Mouse (Mus musculus): ENCODE data around the gene Ptpre. TPM values are rescaled to one million over a fixed set of nuclear protein-coding genes. Genes with fewer than 3 reads are reported as not detected.

Ptpre gene
- polyA plus RNA-seq, 1 experiment from 2014 or later = 1.0 TPM

GRCm38 (mm10) chr7:135710702-135711101 is 173.4 kb downstream of the Ptpre start:
- Histone ChIP-seq H3K36me3 (replicated peaks; ENCODE audit: control insufficient read depth, insufficient read depth, low read depth, low read length) (peaks cover 20% of the 10 kb centered on the region), H3K9ac (replicated peaks; ENCODE audit: low read length) (no peak overlapping the region), H3K27me3 (ENCODE audit: control insufficient read depth, insufficient read depth, low read length) (no peaks in the 10 kb centered on the region), H3K27ac (replicated peaks; ENCODE audit: low read depth, low read length) (no peak overlapping the region), H3K4me1 (ENCODE audit: control insufficient read depth, insufficient read depth, low read length) (no peaks in the 10 kb centered on the region), H3K9me3 (replicated peaks; ENCODE audit: control insufficient read depth, low read length) (no peaks in the 10 kb centered on the region), H3K4me2 (ENCODE audit: low read depth, low read length) (no peak overlapping the region), H3K4me3 (ENCODE audit: low read depth, low read length) (no peak overlapping the region)
- WGBS = 76% methylated on average over 2 of the region's 2 CpGs
- DNase-seq (ENCODE audit: low spot score) (no peak), ATAC-seq (replicated peaks; ENCODE audit: insufficient number of reproducible peaks, low FRiP score, low TSS enrichment, low read depth) (no peak)

DNA sequence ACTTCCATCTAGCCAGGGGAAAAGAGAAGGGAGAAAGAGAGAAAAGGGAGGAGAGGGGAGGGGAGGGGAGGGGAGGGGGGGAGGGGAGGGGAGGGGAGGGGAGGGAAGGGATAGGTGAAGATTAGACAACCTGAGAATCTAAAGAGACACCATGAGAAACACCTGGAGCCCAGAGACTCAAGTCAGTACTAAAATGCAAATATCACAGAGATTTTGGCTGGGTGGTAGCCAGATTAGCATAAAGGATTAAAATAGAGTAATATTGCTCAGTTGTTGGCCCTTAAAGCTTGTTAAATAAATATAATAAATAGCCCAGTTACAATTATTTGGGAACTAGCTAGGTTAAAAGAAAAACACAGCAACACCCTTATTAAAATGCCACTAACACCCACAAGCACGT is 175.3 kb downstream of the Ptpre start:
- ATAC-seq (replicated peaks; ENCODE audit: insufficient number of reproducible peaks, low FRiP score, low TSS enrichment, low read depth) = no peak
- Histone ChIP-seq H3K4me3 (ENCODE audit: low read depth, low read length) (no peak overlapping the region), H3K4me1 (ENCODE audit: control insufficient read depth, insufficient read depth, low read length) (no peaks in the 10 kb centered on the region), H3K4me2 (ENCODE audit: low read depth, low read length) (no peak overlapping the region), H3K9me3 (replicated peaks; ENCODE audit: control insufficient read depth, low read length) (no peaks in the 10 kb centered on the region), H3K27ac (replicated peaks; ENCODE audit: low read depth, low read length) (no peak overlapping the region), H3K9ac (replicated peaks; ENCODE audit: low read length) (no peak overlapping the region), H3K36me3 (replicated peaks; ENCODE audit: control insufficient read depth, insufficient read depth, low read depth, low read length) (peaks cover 9% of the 10 kb centered on the region), H3K27me3 (ENCODE audit: control insufficient read depth, insufficient read depth, low read length) (no peaks in the 10 kb centered on the region)
- no peak for DNase-seq (ENCODE audit: low spot score)
- WGBS = 92% methylated on average over 1 of the region's 1 CpGs

DNA sequence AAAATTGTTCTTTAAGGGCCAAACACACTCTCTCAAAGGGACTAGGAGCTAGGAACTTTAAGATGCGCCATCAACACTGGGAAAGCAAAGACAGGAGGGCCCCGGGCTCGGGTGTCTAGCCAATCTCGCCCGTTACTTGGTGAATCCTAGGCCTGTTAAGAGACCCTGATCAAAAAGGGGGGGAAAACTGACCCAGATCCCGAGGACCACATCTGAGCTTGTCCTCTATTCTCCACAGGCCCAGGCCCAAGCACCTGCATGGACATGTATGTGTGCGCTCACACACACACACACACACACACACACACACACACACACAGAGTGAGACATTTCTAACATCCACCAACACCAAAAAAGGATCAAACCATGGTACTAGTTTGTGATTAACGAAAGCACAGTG is 176.0 kb downstream of the Ptpre start:
- WGBS = 82% methylated on average over 8 of the region's 8 CpGs
- ATAC-seq (replicated peaks; ENCODE audit: insufficient number of reproducible peaks, low FRiP score, low TSS enrichment, low read depth) = no peak
- Histone ChIP-seq H3K4me1 (ENCODE audit: control insufficient read depth, insufficient read depth, low read length) (no peaks in the 10 kb centered on the region), H3K4me2 (ENCODE audit: low read depth, low read length) (peak overlapping the region; percentile 16), H3K27ac (replicated peaks; ENCODE audit: low read depth, low read length) (no peak overlapping the region), H3K9ac (replicated peaks; ENCODE audit: low read length) (no peak overlapping the region), H3K4me3 (ENCODE audit: low read depth, low read length) (0 out of 2 replicates have a peak overlapping the region, but pooled peaks have one; percentile 5), H3K9me3 (replicated peaks; ENCODE audit: control insufficient read depth, low read length) (no peaks in the 10 kb centered on the region), H3K27me3 (ENCODE audit: control insufficient read depth, insufficient read depth, low read length) (no peaks in the 10 kb centered on the region), H3K36me3 (replicated peaks; ENCODE audit: control insufficient read depth, insufficient read depth, low read depth, low read length) (peaks cover 6% of the 10 kb centered on the region; the same call in 1 of the 2 replicates)
- no peak for DNase-seq (ENCODE audit: low spot score)

DNA sequence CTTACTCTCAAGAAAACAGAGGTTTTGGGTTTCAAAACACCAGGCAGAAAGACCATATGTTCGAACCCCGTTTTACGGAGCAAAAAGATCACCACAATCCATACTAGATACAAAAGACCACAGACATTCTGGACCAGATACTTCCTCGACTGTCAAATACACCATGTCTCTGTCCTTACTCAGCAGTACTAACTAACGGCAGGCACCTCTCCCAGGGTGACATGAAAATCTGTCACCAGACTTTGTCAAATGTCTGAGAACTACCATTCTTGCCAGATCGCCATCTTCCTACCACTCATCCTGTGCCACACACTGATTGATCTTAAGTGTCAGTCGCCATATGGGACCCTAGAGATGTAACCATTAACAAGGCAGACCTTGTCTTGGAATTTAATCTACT is 177.9 kb downstream of the Ptpre start:
- H3K4me2 ChIP-seq (ENCODE audit: low read depth, low read length) = peak overlapping the region; percentile 59
- WGBS = 1% methylated on average over 7 of the region's 7 CpGs
- H3K36me3 ChIP-seq (replicated peaks; ENCODE audit: control insufficient read depth, insufficient read depth, low read depth, low read length) = 0 out of 2 replicates have a peak, but pooled peaks cover 2% of the 10 kb centered on the region
- peak overlapping the region; percentile 95 for H3K9ac ChIP-seq (replicated peaks; ENCODE audit: low read length)
- no peaks in the 10 kb centered on the region for H3K9me3 ChIP-seq (replicated peaks; ENCODE audit: control insufficient read depth, low read length)
- ATAC-seq (replicated peaks; ENCODE audit: insufficient number of reproducible peaks, low FRiP score, low TSS enrichment, low read depth) (no peak), DNase-seq (ENCODE audit: low spot score) (no peak)
- peak overlapping the region; percentile 97 for H3K4me3 ChIP-seq (ENCODE audit: low read depth, low read length)
- H3K27me3 ChIP-seq (ENCODE audit: control insufficient read depth, insufficient read depth, low read length) = no peaks in the 10 kb centered on the region
- no peak overlapping the region for H3K27ac ChIP-seq (replicated peaks; ENCODE audit: low read depth, low read length)
- no peaks in the 10 kb centered on the region for H3K4me1 ChIP-seq (ENCODE audit: control insufficient read depth, insufficient read depth, low read length)

DNA sequence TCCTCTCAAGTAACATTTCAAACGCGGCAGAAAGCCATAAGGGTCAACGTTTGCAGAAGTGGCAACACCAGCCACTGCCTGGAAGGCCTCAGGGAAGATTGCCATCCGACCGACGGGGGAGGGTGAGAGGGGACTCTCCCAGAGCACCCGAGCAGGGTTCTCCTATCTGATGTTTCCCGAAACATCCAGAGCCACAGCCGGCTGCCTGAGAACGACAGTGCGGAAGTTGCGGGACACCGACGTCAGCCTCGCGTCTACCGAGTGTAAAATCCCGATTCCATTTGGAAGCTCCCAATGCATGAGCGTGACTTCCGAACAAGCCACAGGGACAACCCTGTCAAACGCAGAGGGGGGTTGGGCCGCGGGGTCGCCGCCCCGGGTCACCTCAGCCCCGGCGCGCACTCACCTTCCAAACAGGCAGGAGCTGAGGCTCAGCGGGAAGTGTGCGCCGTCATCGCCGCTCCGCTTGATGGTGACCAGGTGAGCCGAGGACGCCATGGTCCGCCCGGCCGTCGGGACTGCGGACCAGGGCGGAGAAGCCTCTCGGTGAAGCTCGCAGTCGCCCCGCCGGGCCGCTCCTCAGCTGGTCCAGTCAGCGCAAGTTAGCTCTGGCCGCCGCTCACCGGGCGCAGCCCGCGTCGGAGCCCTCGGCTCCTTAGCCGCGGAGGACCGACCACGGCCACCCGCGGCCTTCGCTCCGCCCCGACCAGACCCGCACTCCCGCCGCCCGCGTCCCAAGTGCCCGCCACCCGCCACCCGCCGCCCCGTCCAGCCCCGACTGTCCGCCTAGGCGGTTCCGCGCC is 178.6 kb downstream of the Ptpre start, which contains the start of gene Mki67:
TSS of gene Mki67 (minus strand) at position 720 of the 803 bp plus-strand sequence.
- Histone ChIP-seq H3K4me1 (ENCODE audit: control insufficient read depth, insufficient read depth, low read length) (no peaks in the 10 kb centered on the region), H3K36me3 (replicated peaks; ENCODE audit: control insufficient read depth, insufficient read depth, low read depth, low read length) (no peaks in the 10 kb centered on the region), H3K9me3 (replicated peaks; ENCODE audit: control insufficient read depth, low read length) (no peaks in the 10 kb centered on the region), H3K4me3 (ENCODE audit: low read depth, low read length) (peak within 1 kb of the TSS; percentile 97), H3K9ac (replicated peaks; ENCODE audit: low read length) (peak within 1 kb of the TSS; percentile 95), H3K27me3 (ENCODE audit: control insufficient read depth, insufficient read depth, low read length) (no peaks in the 10 kb centered on the region), H3K4me2 (ENCODE audit: low read depth, low read length) (peak within 1 kb of the TSS; percentile 59), H3K27ac (replicated peaks; ENCODE audit: low read depth, low read length) (peak within 1 kb of the TSS; percentile 75)
- DNase-seq (ENCODE audit: low spot score) (peak; percentile 37), ATAC-seq (replicated peaks; ENCODE audit: insufficient number of reproducible peaks, low FRiP score, low TSS enrichment, low read depth) (peak; percentile 65)
- WGBS = under 1% methylated on average over 69 of the region's 82 CpGs

DNA sequence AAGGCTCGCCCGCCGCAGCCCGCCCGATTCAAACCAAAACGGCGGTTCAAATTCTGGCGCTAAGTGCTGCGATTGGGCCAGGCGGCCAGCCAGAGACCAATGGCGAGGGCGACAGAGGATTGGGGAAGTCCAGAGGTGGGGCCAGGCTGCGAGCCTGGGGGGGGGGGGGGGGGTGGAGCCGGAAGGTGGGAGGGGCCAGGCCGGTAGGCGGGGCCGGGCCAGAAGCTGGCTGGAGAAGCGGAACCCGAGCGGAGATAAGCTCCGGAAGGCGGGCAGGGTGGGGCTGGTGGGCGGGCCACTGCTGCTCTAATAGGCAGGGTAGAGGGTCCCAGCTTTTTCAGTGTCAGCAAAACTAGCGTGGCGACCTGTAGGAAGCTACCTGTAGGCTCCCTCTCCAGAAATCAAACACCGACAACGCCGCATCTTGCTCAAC is 179.2 kb downstream of the Ptpre start:
- no peaks in the 10 kb centered on the region for H3K9me3 ChIP-seq (replicated peaks; ENCODE audit: control insufficient read depth, low read length)
- peak overlapping the region; percentile 95 for H3K9ac ChIP-seq (replicated peaks; ENCODE audit: low read length)
- no peaks in the 10 kb centered on the region for H3K27me3 ChIP-seq (ENCODE audit: control insufficient read depth, insufficient read depth, low read length)
- ATAC-seq (replicated peaks; ENCODE audit: insufficient number of reproducible peaks, low FRiP score, low TSS enrichment, low read depth) (peak; percentile 97), DNase-seq (ENCODE audit: low spot score) (peak; percentile 97)
- peak overlapping the region; percentile 59 for H3K4me2 ChIP-seq (ENCODE audit: low read depth, low read length)
- WGBS = under 1% methylated on average over 26 of the region's 28 CpGs
- H3K4me1 ChIP-seq (ENCODE audit: control insufficient read depth, insufficient read depth, low read length) = no peaks in the 10 kb centered on the region
- peak overlapping the region; percentile 97 for H3K4me3 ChIP-seq (ENCODE audit: low read depth, low read length)
- H3K27ac ChIP-seq (replicated peaks; ENCODE audit: low read depth, low read length) = no peak overlapping the region
- H3K36me3 ChIP-seq (replicated peaks; ENCODE audit: control insufficient read depth, insufficient read depth, low read depth, low read length) = no peaks in the 10 kb centered on the region

DNA sequence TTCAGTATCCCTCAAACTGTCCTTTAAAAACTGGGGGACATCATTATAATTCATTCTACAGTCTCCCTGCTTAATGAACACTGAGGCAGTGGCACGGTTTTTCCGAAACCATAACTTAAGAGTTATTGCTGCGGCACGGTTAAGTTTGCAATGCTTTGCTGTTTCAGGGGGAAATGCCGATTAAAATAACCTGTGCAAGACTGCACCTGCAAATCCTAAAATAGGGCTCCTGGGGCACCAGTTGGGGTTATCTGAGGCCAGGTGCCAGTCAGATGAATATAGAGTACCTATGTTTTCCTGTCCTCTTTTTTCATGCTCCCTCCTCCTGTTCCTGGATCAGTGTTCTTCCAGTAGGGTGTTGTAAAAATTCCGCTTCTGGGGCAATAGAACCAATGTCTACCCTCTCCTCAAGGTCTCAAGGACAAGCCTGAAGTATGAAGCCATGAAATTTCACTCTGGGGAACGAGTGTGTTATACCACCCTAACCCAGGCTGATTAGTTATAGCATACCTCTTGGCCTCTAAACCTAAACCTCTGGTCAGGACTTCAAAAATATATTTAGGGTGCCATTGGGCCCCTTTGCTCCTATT is 179.8 kb downstream of the Ptpre start:
- Histone ChIP-seq H3K36me3 (replicated peaks; ENCODE audit: control insufficient read depth, insufficient read depth, low read depth, low read length) (no peaks in the 10 kb centered on the region), H3K9ac (replicated peaks; ENCODE audit: low read length) (no peak overlapping the region), H3K27ac (replicated peaks; ENCODE audit: low read depth, low read length) (no peak overlapping the region), H3K9me3 (replicated peaks; ENCODE audit: control insufficient read depth, low read length) (no peaks in the 10 kb centered on the region), H3K4me1 (ENCODE audit: control insufficient read depth, insufficient read depth, low read length) (no peaks in the 10 kb centered on the region), H3K4me3 (ENCODE audit: low read depth, low read length) (peak overlapping the region; percentile 97), H3K4me2 (ENCODE audit: low read depth, low read length) (peak overlapping the region; percentile 32; the same call in 1 of the 2 replicates), H3K27me3 (ENCODE audit: control insufficient read depth, insufficient read depth, low read length) (no peaks in the 10 kb centered on the region)
- WGBS = 67% methylated on average over 7 of the region's 7 CpGs
- ATAC-seq (replicated peaks; ENCODE audit: insufficient number of reproducible peaks, low FRiP score, low TSS enrichment, low read depth) = no peak
- no peak for DNase-seq (ENCODE audit: low spot score)

- no peak for DNase-seq (ENCODE audit: low spot score)
Measured at GRCm38 (mm10) chr7:135721436-135721992, 184.2 kb downstream of the Ptpre start.

More at GRCm38 (mm10) chr7:135721436-135721992, 184.2 kb downstream of the Ptpre start:
- ATAC-seq (replicated peaks; ENCODE audit: insufficient number of reproducible peaks, low FRiP score, low TSS enrichment, low read depth) = no peak
- Histone ChIP-seq H3K4me3 (ENCODE audit: low read depth, low read length) (no peak overlapping the region), H3K9ac (replicated peaks; ENCODE audit: low read length) (no peak overlapping the region), H3K36me3 (replicated peaks; ENCODE audit: control insufficient read depth, insufficient read depth, low read depth, low read length) (no peaks in the 10 kb centered on the region), H3K27ac (replicated peaks; ENCODE audit: low read depth, low read length) (no peak overlapping the region), H3K4me1 (ENCODE audit: control insufficient read depth, insufficient read depth, low read length) (no peaks in the 10 kb centered on the region), H3K27me3 (ENCODE audit: control insufficient read depth, insufficient read depth, low read length) (no peaks in the 10 kb centered on the region), H3K9me3 (replicated peaks; ENCODE audit: control insufficient read depth, low read length) (no peaks in the 10 kb centered on the region), H3K4me2 (ENCODE audit: low read depth, low read length) (no peak overlapping the region)
- 82% methylated on average over 7 of the region's 7 CpGs for WGBS

Data from embryonic facial prominence, embryonic 11.5 days (tissue).